Mouse (Mus musculus) heart, adult 2 months (tissue): ENCODE results near the gene Exoc4. TPM values are rescaled to one million over a fixed set of nuclear protein-coding genes. Genes with fewer than 3 reads are reported as not detected.

Source experiments
- DNase-seq, 2 experiments: peaks; one replicate each; pipeline ENCODE4 v3.0.0; 2021
- H3K27ac ChIP-seq: fragments of 200-600 bp; 2 replicates; pipeline ENCODE4 v1.8.1; 2022
- H3K27me3 ChIP-seq: fragments of 200-500 bp; 2 replicates; pipeline ENCODE4 v1.6.1; 2012; ENCODE audit warnings: mild to moderate bottlenecking, low read length, inconsistent platforms, mixed read lengths; ENCODE audit not compliant: control insufficient read depth, insufficient read depth
- H3K36me3 ChIP-seq: fragments of 200-500 bp; 2 replicates; pipeline ENCODE4 v1.6.1; 2012; ENCODE audit warnings: low read length, inconsistent platforms; ENCODE audit not compliant: control insufficient read depth, insufficient read depth
- H3K4me1 ChIP-seq: fragments of 200-500 bp; 2 replicates; pipeline ENCODE4 v1.6.1; 2011; ENCODE audit warnings: low read length; ENCODE audit not compliant: control insufficient read depth, insufficient read depth
- H3K4me3 ChIP-seq: fragments of 200-600 bp; 2 replicates; pipeline ENCODE4 v1.8.1; 2022
- H3K79me2 ChIP-seq: fragments of 200-500 bp; replicated peaks from 2 replicates; pipeline ENCODE4 v1.6.1; 2012; ENCODE audit warnings: mild to moderate bottlenecking, inconsistent platforms, low read length, moderate library complexity, mixed read lengths; ENCODE audit not compliant: control insufficient read depth, insufficient read depth
- H3K9ac ChIP-seq: fragments of 200-500 bp; 2 replicates; pipeline ENCODE4 v1.6.1; 2012; ENCODE audit warnings: low read depth, mild to moderate bottlenecking, control low read depth, inconsistent platforms, low read length, mixed read lengths
- CTCF ChIP-seq: fragments of 200-600 bp; IDR thresholded peaks from 2 replicates; pipeline ENCODE4 v1.8.1; 2022; ENCODE audit warnings: antibody characterized with exemption, mild to moderate bottlenecking, moderate library complexity
- EP300 ChIP-seq: fragments of 200-500 bp; IDR thresholded peaks from 2 replicates; pipeline ENCODE4 v1.6.1; 2011; ENCODE audit warnings: low read depth, low read length, control low read depth; ENCODE audit not compliant: insufficient read depth
- POLR2A ChIP-seq: fragments of 200-500 bp; IDR thresholded peaks from 2 replicates; pipeline ENCODE4 v1.6.1; 2011; ENCODE audit warnings: mild to moderate bottlenecking, low read depth, low read length, control low read depth; ENCODE audit not compliant: insufficient read depth
- whole genome bisulfite sequencing: fragments of 180-500 bp; shearing (Covaris S2); methylation state at CpG from one replicate; pipeline ENCODE4 v1.1.7; 2018; 5-methylcytosine and 5-hydroxymethylcytosine counted together
- intact Hi-C: fragments of 180-260 bp; cut with DNase I; formaldehyde crosslinking; loops from one replicate; pipeline ENCODE4 v1.15.1; 2025
- polyA plus RNA-seq: library from polyadenylated mRNA; depleted of rRNA; stranded (reverse); fragments of >200 nt; gene quantifications from 2 replicates; pipeline ENCODE4 v1.2.3, GENCODE M21; 2012
- total RNA-seq, 2 experiments: library from RNA; stranded (reverse); gene quantifications; 2 replicates each; pipeline ENCODE4 v1.2.3; 2021

Gene Exoc4
- total and polyA plus RNA-seq, 3 experiments: 9.9 to 36.0 (median 34.0) TPM

GRCm38 (mm10) chr6:33496141-33496855, 247.4 kb downstream of the Exoc4 start:
- no peak overlapping the region for H3K27ac ChIP-seq
- H3K4me1 ChIP-seq: no peaks in the 10 kb centered on the region
- intact Hi-C loops: no loop called here
- TF ChIP-seq POLR2A (no peak), EP300 (no peak), CTCF (no peak)
- H3K79me2 ChIP-seq: no peaks in the 10 kb centered on the region
- no peak for DNase-seq
- no peak overlapping the region for H3K9ac ChIP-seq
- no peak overlapping the region for H3K4me3 ChIP-seq
- H3K36me3 ChIP-seq: no peaks in the 10 kb centered on the region
- 85% methylated on average over 6 of the region's 6 CpGs for WGBS
- no peaks in the 10 kb centered on the region for H3K27me3 ChIP-seq

- Histone ChIP-seq H3K27ac (no peak overlapping the region), H3K9ac (no peak overlapping the region), H3K79me2 (no peaks in the 10 kb centered on the region), H3K4me3 (no peak overlapping the region), H3K27me3 (no peaks in the 10 kb centered on the region), H3K36me3 (no peaks in the 10 kb centered on the region), H3K4me1 (no peaks in the 10 kb centered on the region)
- DNase-seq: no peak
- intact Hi-C loops: no loop called here
- no peak for TF ChIP-seq CTCF
These were observed 248.5 kb downstream of the Exoc4 start for GRCm38 (mm10) chr6:33497348-33497747.

- Histone ChIP-seq H3K4me3 (no peak overlapping the region), H3K27ac (no peak overlapping the region), H3K4me1 (no peaks in the 10 kb centered on the region), H3K9ac (no peak overlapping the region), H3K36me3 (no peaks in the 10 kb centered on the region), H3K79me2 (no peaks in the 10 kb centered on the region), H3K27me3 (no peaks in the 10 kb centered on the region)
- 90% methylated on average over 4 of the region's 4 CpGs for WGBS
- intact Hi-C loops: no loop called here
- no peak for DNase-seq
- TF ChIP-seq POLR2A: no peak
- TF ChIP-seq CTCF: no peak
- no peak for TF ChIP-seq EP300
These were observed 253.5 kb downstream of the Exoc4 start for GRCm38 (mm10) chr6:33502388-33502787.

GRCm38 (mm10) chr6:33503381-33503780, 254.5 kb downstream of the Exoc4 start:
- intact Hi-C loops: no loop called here
- no peak overlapping the region for H3K9ac ChIP-seq
- H3K4me1 ChIP-seq: no peaks in the 10 kb centered on the region
- 67% methylated on average over 3 of the region's 3 CpGs for WGBS
- H3K79me2 ChIP-seq: no peaks in the 10 kb centered on the region
- no peaks in the 10 kb centered on the region for H3K27me3 ChIP-seq
- H3K36me3 ChIP-seq: no peaks in the 10 kb centered on the region
- DNase-seq: no peak
- no peak for TF ChIP-seq EP300
- no peak for TF ChIP-seq CTCF
- TF ChIP-seq POLR2A: no peak
- H3K4me3 ChIP-seq: no peak overlapping the region
- H3K27ac ChIP-seq: no peak overlapping the region

- no peaks in the 10 kb centered on the region for H3K4me1 ChIP-seq
- H3K9ac ChIP-seq: no peak overlapping the region
- H3K79me2 ChIP-seq: no peaks in the 10 kb centered on the region
- no peaks in the 10 kb centered on the region for H3K27me3 ChIP-seq
- no peak overlapping the region for H3K4me3 ChIP-seq
- intact Hi-C loops: no loop called here
- H3K27ac ChIP-seq: no peak overlapping the region
- no peak for DNase-seq
- no peaks in the 10 kb centered on the region for H3K36me3 ChIP-seq
- TF ChIP-seq POLR2A: no peak
- TF ChIP-seq EP300: no peak
- no peak for TF ChIP-seq CTCF
These were observed 258.2 kb downstream of the Exoc4 start for GRCm38 (mm10) chr6:33507134-33507533.

- Histone ChIP-seq H3K4me3 (no peak overlapping the region), H3K79me2 (no peaks in the 10 kb centered on the region), H3K27ac (no peak overlapping the region), H3K27me3 (no peaks in the 10 kb centered on the region), H3K9ac (no peak overlapping the region), H3K36me3 (no peaks in the 10 kb centered on the region), H3K4me1 (no peaks in the 10 kb centered on the region; the same call in 1 of the 2 replicates)
- TF ChIP-seq EP300: no peak
- no peak for TF ChIP-seq POLR2A
- no peak for TF ChIP-seq CTCF
- DNase-seq: peak in 1 of 2 experiments; percentile 3
- 31% methylated on average over 4 of the region's 4 CpGs for WGBS
- intact Hi-C loops: no loop called here
These were observed 266.5 kb downstream of the Exoc4 start for GRCm38 (mm10) chr6:33515391-33515790.
